Mouse (Mus musculus): ENCODE results near the gene Ctrc. TPM values are rescaled to one million over a fixed set of nuclear protein-coding genes. Genes with fewer than 3 reads are reported as not detected.

The Ctrc gene
- polyA plus RNA-seq, 1 experiment from 2014 or later: not detected

DNA sequence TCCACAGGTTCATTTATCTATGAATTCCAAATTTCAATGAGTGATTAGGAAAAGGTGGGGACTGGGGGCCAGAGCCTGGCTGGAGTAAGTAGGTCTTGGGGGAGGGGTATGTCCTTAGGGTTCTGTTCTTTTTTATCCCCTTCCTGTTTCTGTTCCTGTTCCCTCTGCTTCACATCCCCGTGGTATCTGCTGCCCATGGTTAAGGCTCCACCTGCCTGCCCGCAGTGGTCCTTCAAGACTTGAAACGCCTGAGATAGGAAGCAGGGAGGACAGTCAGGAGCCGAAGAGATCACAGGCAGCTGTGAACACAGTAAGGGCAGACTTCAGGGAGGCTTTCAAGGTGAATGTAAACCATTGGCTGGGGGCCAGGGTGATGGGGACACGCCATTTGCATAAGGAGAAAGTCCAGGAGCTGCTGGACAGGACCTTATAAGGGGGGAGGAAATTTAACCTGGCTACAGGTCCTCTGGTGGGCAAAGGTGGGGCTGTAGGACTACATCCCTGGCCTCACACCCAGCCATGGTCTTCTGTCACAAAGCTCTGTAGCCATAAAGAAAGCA is 11.5 kb downstream of the Ctrc start:
- ATAC-seq (ENCODE audit: low FRiP score, low read depth): no peak
- Histone ChIP-seq H3K4me3 (no peak overlapping the region), H3K27me3 (no peaks in the 10 kb centered on the region), H3K36me3 (no peaks in the 10 kb centered on the region), H3K9me3 (no peaks in the 10 kb centered on the region), H3K4me1 (0 out of 2 replicates have a peak, but pooled peaks cover 2% of the 10 kb centered on the region), H3K27ac (replicated peaks) (no peak overlapping the region), H3K4me2 (replicated peaks) (no peak overlapping the region), H3K9ac (replicated peaks) (no peak overlapping the region)
- 79% methylated on average over 5 of the region's 5 CpGs for WGBS

- Histone ChIP-seq H3K9ac (replicated peaks) (no peak overlapping the region), H3K27ac (replicated peaks) (no peak overlapping the region), H3K4me1 (0 out of 2 replicates have a peak, but pooled peaks cover 2% of the 10 kb centered on the region), H3K36me3 (no peaks in the 10 kb centered on the region), H3K4me2 (replicated peaks) (no peak overlapping the region), H3K9me3 (no peaks in the 10 kb centered on the region), H3K27me3 (no peaks in the 10 kb centered on the region), H3K4me3 (no peak overlapping the region)
- no peak for ATAC-seq (ENCODE audit: low FRiP score, low read depth)
- WGBS: 50% methylated on average over 1 of the region's 1 CpGs
Measured at GRCm38 (mm10) chr4:141833911-141834310, 12.2 kb downstream of the Ctrc start.

GRCm38 (mm10) chr4:141831361-141831760 is 14.8 kb downstream of the Ctrc start:
- 76% methylated on average over 7 of the region's 7 CpGs for WGBS
- H3K9me3 ChIP-seq: no peaks in the 10 kb centered on the region
- H3K27ac ChIP-seq (replicated peaks): no peak overlapping the region
- no peak overlapping the region for H3K4me2 ChIP-seq (replicated peaks)
- no peaks in the 10 kb centered on the region for H3K27me3 ChIP-seq
- no peaks in the 10 kb centered on the region for H3K36me3 ChIP-seq
- no peak overlapping the region for H3K4me3 ChIP-seq
- H3K9ac ChIP-seq (replicated peaks): no peak overlapping the region
- H3K4me1 ChIP-seq: 0 out of 2 replicates have a peak, but pooled peaks cover 2% of the 10 kb centered on the region
- no peak for ATAC-seq (ENCODE audit: low FRiP score, low read depth)

DNA sequence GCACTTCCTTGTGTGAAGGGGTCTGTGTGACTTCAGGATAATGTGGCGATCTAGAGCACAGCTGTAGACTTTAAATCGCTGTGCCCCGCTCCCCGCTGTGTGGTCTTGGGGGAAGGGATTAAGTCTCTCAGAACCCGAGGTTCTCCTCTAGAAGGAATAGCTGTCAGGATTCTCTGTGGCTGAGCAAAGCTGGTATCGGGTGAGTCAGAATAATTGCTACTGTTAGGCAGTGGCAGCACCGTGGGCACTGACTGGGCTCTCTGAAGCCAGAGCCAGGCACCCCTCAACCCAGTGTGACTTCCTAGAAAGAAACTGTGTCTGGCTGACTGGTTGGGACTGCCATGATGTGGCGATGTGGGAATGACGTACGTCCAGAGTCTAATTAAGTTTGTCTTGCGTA is 15.8 kb downstream of the Ctrc start:
- H3K9ac ChIP-seq (replicated peaks): no peak overlapping the region
- H3K36me3 ChIP-seq: no peaks in the 10 kb centered on the region
- H3K27ac ChIP-seq (replicated peaks): no peak overlapping the region
- no peaks in the 10 kb centered on the region for H3K9me3 ChIP-seq
- 50% methylated on average over 11 of the region's 11 CpGs for WGBS
- H3K27me3 ChIP-seq: no peaks in the 10 kb centered on the region
- no peak overlapping the region for H3K4me2 ChIP-seq (replicated peaks)
- 0 out of 2 replicates have a peak, but pooled peaks cover 2% of the 10 kb centered on the region for H3K4me1 ChIP-seq
- ATAC-seq (ENCODE audit: low FRiP score, low read depth): no peak
- H3K4me3 ChIP-seq: no peak overlapping the region

- Histone ChIP-seq H3K4me3 (no peak overlapping the region), H3K4me2 (replicated peaks) (no peak overlapping the region), H3K36me3 (no peaks in the 10 kb centered on the region), H3K9ac (replicated peaks) (no peak overlapping the region), H3K27me3 (no peaks in the 10 kb centered on the region), H3K4me1 (0 out of 2 replicates have a peak, but pooled peaks cover 2% of the 10 kb centered on the region), H3K27ac (replicated peaks) (no peak overlapping the region), H3K9me3 (no peaks in the 10 kb centered on the region)
- ATAC-seq (ENCODE audit: low FRiP score, low read depth): no peak
- WGBS: 80% methylated on average over 4 of the region's 4 CpGs
Measured at GRCm38 (mm10) chr4:141828177-141828576, 18.0 kb downstream of the Ctrc start.

DNA sequence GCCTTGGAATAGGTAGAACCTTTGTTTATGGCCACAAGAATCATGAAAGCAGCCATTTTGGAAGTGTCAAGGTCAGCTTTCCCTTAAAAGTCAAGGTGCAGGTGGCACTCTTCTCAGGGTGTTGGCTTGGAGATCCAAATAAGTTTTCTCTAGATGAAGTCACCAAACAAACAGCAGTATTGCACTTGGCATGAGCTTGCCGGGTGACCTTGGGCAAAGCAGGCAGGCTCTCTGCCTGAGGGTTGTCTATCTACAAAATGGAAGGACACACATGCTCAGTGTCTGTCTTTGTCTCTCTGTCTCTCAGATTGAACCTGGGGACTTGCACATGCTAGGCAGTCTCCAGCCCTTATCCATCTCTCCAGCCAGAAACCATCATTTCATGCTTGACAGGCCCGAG is 18.8 kb downstream of the Ctrc start:
- 93% methylated on average over 2 of the region's 2 CpGs for WGBS
- H3K4me1 ChIP-seq: 0 out of 2 replicates have a peak, but pooled peaks cover 2% of the 10 kb centered on the region
- H3K9me3 ChIP-seq: no peaks in the 10 kb centered on the region
- H3K36me3 ChIP-seq: no peaks in the 10 kb centered on the region
- no peak overlapping the region for H3K4me2 ChIP-seq (replicated peaks)
- no peaks in the 10 kb centered on the region for H3K27me3 ChIP-seq
- no peak overlapping the region for H3K9ac ChIP-seq (replicated peaks)
- H3K27ac ChIP-seq (replicated peaks): no peak overlapping the region
- no peak overlapping the region for H3K4me3 ChIP-seq
- no peak for ATAC-seq (ENCODE audit: low FRiP score, low read depth)

- 70% methylated on average over 5 of the region's 5 CpGs for WGBS
- no peaks in the 10 kb centered on the region for H3K27me3 ChIP-seq
- H3K36me3 ChIP-seq: no peaks in the 10 kb centered on the region
Measured at GRCm38 (mm10) chr4:141826060-141826459, 20.1 kb downstream of the Ctrc start, which contains the start of gene Cela2a. Gene Cela2a, minus strand, starts transcription at chr4:141826160.

GRCm38 (mm10) chr4:141822979-141823378 is 23.2 kb downstream of the Ctrc start:
- no peaks in the 10 kb centered on the region for H3K9me3 ChIP-seq
- no peak overlapping the region for H3K9ac ChIP-seq (replicated peaks)
- H3K36me3 ChIP-seq: no peaks in the 10 kb centered on the region
- H3K4me3 ChIP-seq: no peak overlapping the region
- WGBS: 73% methylated on average over 3 of the region's 3 CpGs
- H3K4me2 ChIP-seq (replicated peaks): no peak overlapping the region
- H3K4me1 ChIP-seq: no peaks in the 10 kb centered on the region
- no peak for ATAC-seq (ENCODE audit: low FRiP score, low read depth)
- H3K27ac ChIP-seq (replicated peaks): no peak overlapping the region
- H3K27me3 ChIP-seq: no peaks in the 10 kb centered on the region

More at GRCm38 (mm10) chr4:141826060-141826459, 20.1 kb downstream of the Ctrc start, which contains the start of gene Cela2a:
- Histone ChIP-seq H3K9me3 (no peaks in the 10 kb centered on the region), H3K4me1 (0 out of 2 replicates have a peak, but pooled peaks cover 2% of the 10 kb centered on the region), H3K27ac (replicated peaks) (no peak within 1 kb of the TSS), H3K9ac (replicated peaks) (no peak within 1 kb of the TSS), H3K4me3 (no peak within 1 kb of the TSS), H3K4me2 (replicated peaks) (no peak within 1 kb of the TSS)
- no peak for ATAC-seq (ENCODE audit: low FRiP score, low read depth)

- Histone ChIP-seq H3K4me2 (replicated peaks) (no peak overlapping the region), H3K36me3 (no peaks in the 10 kb centered on the region), H3K9me3 (no peaks in the 10 kb centered on the region), H3K4me1 (peaks cover 3% of the 10 kb centered on the region; the same call in 1 of the 2 replicates), H3K27ac (replicated peaks) (no peak overlapping the region), H3K9ac (replicated peaks) (no peak overlapping the region), H3K4me3 (no peak overlapping the region), H3K27me3 (no peaks in the 10 kb centered on the region)
- ATAC-seq (ENCODE audit: low FRiP score, low read depth): no peak
- 80% methylated on average over 10 of the region's 10 CpGs for WGBS
Measured at GRCm38 (mm10) chr4:141822089-141822488, 24.1 kb downstream of the Ctrc start.

GRCm38 (mm10) chr4:141821178-141821577 is 25.0 kb downstream of the Ctrc start:
- H3K9me3 ChIP-seq: no peaks in the 10 kb centered on the region
- H3K4me3 ChIP-seq: no peak overlapping the region
- ATAC-seq (ENCODE audit: low FRiP score, low read depth): no peak
- H3K4me2 ChIP-seq (replicated peaks): no peak overlapping the region
- H3K36me3 ChIP-seq: no peaks in the 10 kb centered on the region
- WGBS: 79% methylated on average over 3 of the region's 3 CpGs
- H3K27me3 ChIP-seq: no peaks in the 10 kb centered on the region
- peaks cover 8% of the 10 kb centered on the region; the same call in 1 of the 2 replicates for H3K4me1 ChIP-seq
- H3K27ac ChIP-seq (replicated peaks): no peak overlapping the region
- H3K9ac ChIP-seq (replicated peaks): no peak overlapping the region

- no peaks in the 10 kb centered on the region for H3K27me3 ChIP-seq
- 88% methylated on average over 7 of the region's 7 CpGs for WGBS
- no peak overlapping the region for H3K4me2 ChIP-seq (replicated peaks)
- no peak for ATAC-seq (ENCODE audit: low FRiP score, low read depth)
- H3K9ac ChIP-seq (replicated peaks): no peak overlapping the region
- H3K4me1 ChIP-seq: peaks cover 12% of the 10 kb centered on the region; the same call in 1 of the 2 replicates
- no peaks in the 10 kb centered on the region for H3K9me3 ChIP-seq
- no peak overlapping the region for H3K4me3 ChIP-seq
- no peak overlapping the region for H3K27ac ChIP-seq (replicated peaks)
- 0 out of 2 replicates have a peak, but pooled peaks cover 7% of the 10 kb centered on the region for H3K36me3 ChIP-seq
Measured at GRCm38 (mm10) chr4:141819316-141819715, 26.8 kb downstream of the Ctrc start.

GRCm38 (mm10) chr4:141818861-141819260 is 27.3 kb downstream of the Ctrc start:
- no peak overlapping the region for H3K27ac ChIP-seq (replicated peaks)
- H3K4me3 ChIP-seq: no peak overlapping the region
- ATAC-seq (ENCODE audit: low FRiP score, low read depth): no peak
- H3K4me2 ChIP-seq (replicated peaks): no peak overlapping the region
- no peak overlapping the region for H3K9ac ChIP-seq (replicated peaks)
- H3K4me1 ChIP-seq: peaks cover 12% of the 10 kb centered on the region; the same call in 1 of the 2 replicates
- H3K27me3 ChIP-seq: no peaks in the 10 kb centered on the region
- H3K9me3 ChIP-seq: no peaks in the 10 kb centered on the region
- peaks cover 12% of the 10 kb centered on the region for H3K36me3 ChIP-seq
- WGBS: 91% methylated on average over 13 of the region's 13 CpGs
